Mouse (Mus musculus): ENCODE measurements at regions not wholly inside any gene's neighbourhood (a gene's known extent, or its start where the extent isn't known, plus 50 kb on each side); places are given as distances from the start of the nearest gene placed in this dataset.

DNA sequence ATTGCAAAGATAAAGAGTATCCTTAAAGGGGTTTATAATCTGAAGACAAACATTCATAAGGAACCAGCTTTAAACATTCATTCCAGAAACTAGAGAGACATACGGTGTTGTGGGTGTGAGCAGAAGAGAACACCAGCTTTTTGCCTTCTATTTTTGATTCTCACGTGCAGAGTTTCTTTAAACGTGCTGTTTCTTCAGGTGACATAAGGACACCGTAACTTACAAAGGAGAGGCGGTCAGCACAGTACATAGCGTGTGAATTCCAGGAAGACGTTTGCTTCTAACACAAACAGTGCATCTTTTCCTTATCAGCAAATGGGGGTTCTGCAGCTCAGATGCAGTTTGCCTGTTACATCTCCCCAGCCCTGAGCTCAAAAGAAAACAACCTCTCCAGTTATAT, 138.6 kb upstream of the Gbe1 start:
- Histone ChIP-seq H3K4me1 (ENCODE audit: insufficient read depth) (no peaks in the 10 kb centered on the region), H3K4me2 (no peak overlapping the region), H3K27me3 (ENCODE audit: insufficient read depth, low read length) (no peaks in the 10 kb centered on the region), H3K4me3 (ENCODE audit: low read depth, low read length) (no peak overlapping the region), H3K36me3 (ENCODE audit: insufficient read depth) (no peaks in the 10 kb centered on the region), H3K9ac (no peak overlapping the region), H3K27ac (ENCODE audit: low read depth) (no peak overlapping the region), H3K9me3 (ENCODE audit: low read depth, low read length) (no peaks in the 10 kb centered on the region)
- 27% methylated on average over 7 of the region's 7 CpGs for WGBS
- no peak for ATAC-seq (ENCODE audit: insufficient read depth)
- DNase-seq: no peak
- TF ChIP-seq CTCF (IDR thresholded peaks at IDR 0.05; ENCODE audit: low read depth): no peak

GRCm38 (mm10) chr16:70178975-70179374, 134.8 kb upstream of the Gbe1 start:
- no peaks in the 10 kb centered on the region for H3K4me1 ChIP-seq (ENCODE audit: insufficient read depth)
- H3K27me3 ChIP-seq (ENCODE audit: insufficient read depth, low read length): no peaks in the 10 kb centered on the region
- no peak overlapping the region for H3K9ac ChIP-seq
- no peak overlapping the region for H3K4me3 ChIP-seq (ENCODE audit: low read depth, low read length)
- no peaks in the 10 kb centered on the region for H3K36me3 ChIP-seq (ENCODE audit: insufficient read depth)
- no peak overlapping the region for H3K27ac ChIP-seq (ENCODE audit: low read depth)
- no peak overlapping the region for H3K4me2 ChIP-seq
- 70% methylated on average over 7 of the region's 7 CpGs for WGBS
- no peak for DNase-seq
- no peaks in the 10 kb centered on the region for H3K9me3 ChIP-seq (ENCODE audit: low read depth, low read length)
- no peak for ATAC-seq (ENCODE audit: insufficient read depth)
- no peak for TF ChIP-seq CTCF (IDR thresholded peaks at IDR 0.05; ENCODE audit: low read depth)

GRCm38 (mm10) chr16:70213861-70214597, 99.7 kb upstream of the Gbe1 start:
- H3K9me3 ChIP-seq (ENCODE audit: low read depth, low read length): no peaks in the 10 kb centered on the region; the same call in 1 of the 2 replicates
- no peak overlapping the region for H3K27ac ChIP-seq (ENCODE audit: low read depth)
- ATAC-seq (ENCODE audit: insufficient read depth) (no peak), DNase-seq (no peak)
- no peak overlapping the region for H3K4me2 ChIP-seq
- no peaks in the 10 kb centered on the region for H3K27me3 ChIP-seq (ENCODE audit: insufficient read depth, low read length)
- no peak for TF ChIP-seq CTCF (IDR thresholded peaks at IDR 0.05; ENCODE audit: low read depth)
- H3K36me3 ChIP-seq (ENCODE audit: insufficient read depth): no peaks in the 10 kb centered on the region
- no peaks in the 10 kb centered on the region for H3K4me1 ChIP-seq (ENCODE audit: insufficient read depth)
- 53% methylated on average over 1 of the region's 1 CpGs for WGBS
- H3K9ac ChIP-seq: no peak overlapping the region
- no peak overlapping the region for H3K4me3 ChIP-seq (ENCODE audit: low read depth, low read length)

GRCm38 (mm10) chr16:70214800-70215199, 98.9 kb upstream of the Gbe1 start:
- no peak overlapping the region for H3K4me3 ChIP-seq (ENCODE audit: low read depth, low read length)
- H3K27ac ChIP-seq (ENCODE audit: low read depth): no peak overlapping the region
- no peak for TF ChIP-seq CTCF (IDR thresholded peaks at IDR 0.05; ENCODE audit: low read depth)
- no peaks in the 10 kb centered on the region for H3K27me3 ChIP-seq (ENCODE audit: insufficient read depth, low read length)
- no peak for ATAC-seq (ENCODE audit: insufficient read depth)
- no peak overlapping the region for H3K4me2 ChIP-seq
- H3K4me1 ChIP-seq (ENCODE audit: insufficient read depth): no peaks in the 10 kb centered on the region
- H3K9me3 ChIP-seq (ENCODE audit: low read depth, low read length): no peaks in the 10 kb centered on the region; the same call in 1 of the 2 replicates
- H3K36me3 ChIP-seq (ENCODE audit: insufficient read depth): no peaks in the 10 kb centered on the region
- WGBS: 11% methylated on average over 4 of the region's 4 CpGs
- no peak for DNase-seq
- no peak overlapping the region for H3K9ac ChIP-seq

GRCm38 (mm10) chr16:70227601-70228226, 86.0 kb upstream of the Gbe1 start:
- Histone ChIP-seq H3K4me1 (ENCODE audit: insufficient read depth) (no peaks in the 10 kb centered on the region), H3K4me3 (ENCODE audit: low read depth, low read length) (no peak overlapping the region), H3K27me3 (ENCODE audit: insufficient read depth, low read length) (no peaks in the 10 kb centered on the region), H3K9ac (no peak overlapping the region), H3K9me3 (ENCODE audit: low read depth, low read length) (no peaks in the 10 kb centered on the region), H3K4me2 (no peak overlapping the region), H3K27ac (ENCODE audit: low read depth) (no peak overlapping the region), H3K36me3 (ENCODE audit: insufficient read depth) (no peaks in the 10 kb centered on the region)
- no peak for ATAC-seq (ENCODE audit: insufficient read depth)
- no peak for TF ChIP-seq CTCF (IDR thresholded peaks at IDR 0.05; ENCODE audit: low read depth)
- no peak for DNase-seq
- WGBS: 90% methylated on average over 9 of the region's 9 CpGs

GRCm38 (mm10) chr16:70232706-70233105, 81.0 kb upstream of the Gbe1 start:
- no peak for DNase-seq
- H3K4me3 ChIP-seq (ENCODE audit: low read depth, low read length): no peak overlapping the region
- H3K27ac ChIP-seq (ENCODE audit: low read depth): no peak overlapping the region
- no peak for ATAC-seq (ENCODE audit: insufficient read depth)
- H3K27me3 ChIP-seq (ENCODE audit: insufficient read depth, low read length): no peaks in the 10 kb centered on the region
- H3K4me2 ChIP-seq: no peak overlapping the region
- TF ChIP-seq CTCF (IDR thresholded peaks at IDR 0.05; ENCODE audit: low read depth): peak; percentile 17; the same call in 1 of the 2 replicates
- no peak overlapping the region for H3K9ac ChIP-seq
- no peaks in the 10 kb centered on the region for H3K9me3 ChIP-seq (ENCODE audit: low read depth, low read length)
- no peaks in the 10 kb centered on the region for H3K36me3 ChIP-seq (ENCODE audit: insufficient read depth)
- WGBS: 78% methylated on average over 9 of the region's 9 CpGs
- no peaks in the 10 kb centered on the region for H3K4me1 ChIP-seq (ENCODE audit: insufficient read depth)

DNA sequence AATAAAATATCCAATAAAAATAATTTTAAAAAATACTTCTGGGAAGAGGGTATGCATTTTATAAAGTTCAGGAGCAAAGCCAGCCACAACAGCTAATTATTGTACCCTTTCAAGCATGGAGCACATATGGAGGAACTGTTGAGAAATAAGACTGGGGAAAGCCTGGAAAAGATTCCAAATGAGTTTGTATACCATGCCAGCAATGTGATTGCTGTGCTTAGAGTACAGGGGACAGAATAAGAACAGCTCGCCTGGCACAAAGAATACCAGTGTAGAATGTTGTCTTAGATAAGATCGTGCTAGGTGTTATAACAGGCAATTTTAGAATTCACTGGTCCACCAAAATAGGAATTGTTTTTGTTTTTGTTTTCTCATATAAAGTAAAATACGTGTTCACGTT, 78.6 kb upstream of the Gbe1 start:
- H3K4me2 ChIP-seq: no peak overlapping the region
- no peak overlapping the region for H3K27ac ChIP-seq (ENCODE audit: low read depth)
- TF ChIP-seq CTCF (IDR thresholded peaks at IDR 0.05; ENCODE audit: low read depth): no peak
- no peaks in the 10 kb centered on the region for H3K4me1 ChIP-seq (ENCODE audit: insufficient read depth)
- H3K4me3 ChIP-seq (ENCODE audit: low read depth, low read length): no peak overlapping the region
- DNase-seq: no peak
- H3K9me3 ChIP-seq (ENCODE audit: low read depth, low read length): no peaks in the 10 kb centered on the region
- no peaks in the 10 kb centered on the region for H3K27me3 ChIP-seq (ENCODE audit: insufficient read depth, low read length)
- no peak for ATAC-seq (ENCODE audit: insufficient read depth)
- no peaks in the 10 kb centered on the region for H3K36me3 ChIP-seq (ENCODE audit: insufficient read depth)
- WGBS: 87% methylated on average over 4 of the region's 4 CpGs
- no peak overlapping the region for H3K9ac ChIP-seq
